Mouse (Mus musculus): ENCODE data around the gene Slc25a45.
A peak's percentile ranks its signal among the peaks of the same experiment; 100 is the strongest.

Gene Slc25a45

GRCm38 (mm10) chr19:5911430-5912102 is 34.0 kb downstream of the Slc25a45 start:
- Histone ChIP-seq H3K27me3 (ENCODE audit: insufficient read depth, low read length) (no peaks in the 10 kb centered on the region), H3K4me1 (replicated peaks; ENCODE audit: low read depth, low read length) (peaks cover 54% of the 10 kb centered on the region), H3K9me3 (ENCODE audit: low read length) (no peaks in the 10 kb centered on the region), H3K4me3 (replicated peaks; ENCODE audit: low read length) (peak overlapping the region; percentile 99), H3K36me3 (ENCODE audit: insufficient read depth, low read length) (peaks cover 45% of the 10 kb centered on the region)
- TF ChIP-seq CTCF (conservative IDR thresholded peaks at IDR 0.05; ENCODE audit: low read length) (no peak), POU5F1 (IDR thresholded peaks at IDR 0.05; ENCODE audit: borderline replicate concordance, low read length) (no peak), NANOG (IDR thresholded peaks at IDR 0.05; ENCODE audit: borderline replicate concordance, low read length) (no peak)

GRCm38 (mm10) chr19:5912103-5913006 is 34.7 kb downstream of the Slc25a45 start:
- H3K9me3 ChIP-seq (ENCODE audit: low read length) = no peaks in the 10 kb centered on the region
- peaks cover 59% of the 10 kb centered on the region for H3K4me1 ChIP-seq (replicated peaks; ENCODE audit: low read depth, low read length)
- peaks cover 43% of the 10 kb centered on the region for H3K36me3 ChIP-seq (ENCODE audit: insufficient read depth, low read length)
- TF ChIP-seq NANOG (IDR thresholded peaks at IDR 0.05; ENCODE audit: borderline replicate concordance, low read length) (no peak), POU5F1 (IDR thresholded peaks at IDR 0.05; ENCODE audit: borderline replicate concordance, low read length) (no peak), CTCF (conservative IDR thresholded peaks at IDR 0.05; ENCODE audit: low read length) (no peak)
- no peaks in the 10 kb centered on the region for H3K27me3 ChIP-seq (ENCODE audit: insufficient read depth, low read length)
- H3K4me3 ChIP-seq (replicated peaks; ENCODE audit: low read length) = peak overlapping the region; percentile 99

GRCm38 (mm10) chr19:5913007-5913719 is 35.6 kb downstream of the Slc25a45 start, which contains the start of gene Dpf2:
Dpf2 (minus strand) TSS chr19:5913010.
- no peak for TF ChIP-seq CTCF (conservative IDR thresholded peaks at IDR 0.05; ENCODE audit: low read length)
- TF ChIP-seq POU5F1 (IDR thresholded peaks at IDR 0.05; ENCODE audit: borderline replicate concordance, low read length) = no peak
- no peak for TF ChIP-seq NANOG (IDR thresholded peaks at IDR 0.05; ENCODE audit: borderline replicate concordance, low read length)
- Histone ChIP-seq H3K9me3 (ENCODE audit: low read length) (no peaks in the 10 kb centered on the region), H3K27me3 (ENCODE audit: insufficient read depth, low read length) (no peaks in the 10 kb centered on the region), H3K4me1 (replicated peaks; ENCODE audit: low read depth, low read length) (peaks cover 63% of the 10 kb centered on the region), H3K36me3 (ENCODE audit: insufficient read depth, low read length) (peaks cover 43% of the 10 kb centered on the region), H3K4me3 (replicated peaks; ENCODE audit: low read length) (peak within 1 kb of the TSS; percentile 99)

- Histone ChIP-seq H3K9me3 (ENCODE audit: low read length) (no peaks in the 10 kb centered on the region), H3K4me3 (replicated peaks; ENCODE audit: low read length) (peak overlapping the region; percentile 60), H3K4me1 (replicated peaks; ENCODE audit: low read depth, low read length) (peaks cover 77% of the 10 kb centered on the region), H3K27me3 (ENCODE audit: insufficient read depth, low read length) (peaks cover 24% of the 10 kb centered on the region), H3K36me3 (ENCODE audit: insufficient read depth, low read length) (peaks cover 11% of the 10 kb centered on the region)
- TF ChIP-seq NANOG (IDR thresholded peaks at IDR 0.05; ENCODE audit: borderline replicate concordance, low read length) (no peak), POU5F1 (IDR thresholded peaks at IDR 0.05; ENCODE audit: borderline replicate concordance, low read length) (no peak)
These were observed 44.1 kb downstream of the Slc25a45 start for GRCm38 (mm10) chr19:5921715-5922114.

GRCm38 (mm10) chr19:5922119-5922942 is 44.7 kb downstream of the Slc25a45 start:
- H3K36me3 ChIP-seq (ENCODE audit: insufficient read depth, low read length) = peaks cover 5% of the 10 kb centered on the region
- no peak for TF ChIP-seq NANOG (IDR thresholded peaks at IDR 0.05; ENCODE audit: borderline replicate concordance, low read length)
- no peak for TF ChIP-seq CTCF (conservative IDR thresholded peaks at IDR 0.05; ENCODE audit: low read length)
- no peak for TF ChIP-seq POU5F1 (IDR thresholded peaks at IDR 0.05; ENCODE audit: borderline replicate concordance, low read length)
- peaks cover 29% of the 10 kb centered on the region for H3K27me3 ChIP-seq (ENCODE audit: insufficient read depth, low read length)
- peaks cover 76% of the 10 kb centered on the region for H3K4me1 ChIP-seq (replicated peaks; ENCODE audit: low read depth, low read length)
- H3K9me3 ChIP-seq (ENCODE audit: low read length) = no peaks in the 10 kb centered on the region
- peak overlapping the region; percentile 60 for H3K4me3 ChIP-seq (replicated peaks; ENCODE audit: low read length)

- Histone ChIP-seq H3K9me3 (ENCODE audit: low read length) (no peaks in the 10 kb centered on the region), H3K4me3 (replicated peaks; ENCODE audit: low read length) (0 out of 2 replicates have a peak overlapping the region, but pooled peaks have one; percentile 60), H3K27me3 (ENCODE audit: insufficient read depth, low read length) (peaks cover 33% of the 10 kb centered on the region), H3K4me1 (replicated peaks; ENCODE audit: low read depth, low read length) (peaks cover 74% of the 10 kb centered on the region), H3K36me3 (ENCODE audit: insufficient read depth, low read length) (no peaks in the 10 kb centered on the region)
- no peak for TF ChIP-seq CTCF (conservative IDR thresholded peaks at IDR 0.05; ENCODE audit: low read length)
- TF ChIP-seq POU5F1 (IDR thresholded peaks at IDR 0.05; ENCODE audit: borderline replicate concordance, low read length) = no peak
- TF ChIP-seq NANOG (IDR thresholded peaks at IDR 0.05; ENCODE audit: borderline replicate concordance, low read length) = no peak
These were observed 45.4 kb downstream of the Slc25a45 start for GRCm38 (mm10) chr19:5922963-5923362.

GRCm38 (mm10) chr19:5923990-5924712 is 46.5 kb downstream of the Slc25a45 start:
- H3K4me1 ChIP-seq (replicated peaks; ENCODE audit: low read depth, low read length) = peaks cover 70% of the 10 kb centered on the region
- peak overlapping the region; percentile 85 for H3K4me3 ChIP-seq (replicated peaks; ENCODE audit: low read length)
- peak; percentile 47 for TF ChIP-seq CTCF (conservative IDR thresholded peaks at IDR 0.05; ENCODE audit: low read length)
- no peak for TF ChIP-seq POU5F1 (IDR thresholded peaks at IDR 0.05; ENCODE audit: borderline replicate concordance, low read length)
- no peak for TF ChIP-seq NANOG (IDR thresholded peaks at IDR 0.05; ENCODE audit: borderline replicate concordance, low read length)
- peaks cover 33% of the 10 kb centered on the region for H3K27me3 ChIP-seq (ENCODE audit: insufficient read depth, low read length)
- H3K36me3 ChIP-seq (ENCODE audit: insufficient read depth, low read length) = no peaks in the 10 kb centered on the region
- no peaks in the 10 kb centered on the region for H3K9me3 ChIP-seq (ENCODE audit: low read length)
